Mouse (Mus musculus) lung, adult 2 months (tissue): ENCODE measurements at regions not wholly inside any gene's neighbourhood (a gene's known extent, or its start where the extent isn't known, plus 50 kb on each side); places are given as distances from the start of the nearest gene placed in this dataset.

Source experiments
- CTCF ChIP-seq: fragments of 200-500 bp; IDR thresholded peaks from 2 replicates; pipeline ENCODE4 v1.5.1; 2011; ENCODE audit warnings: mild to moderate bottlenecking, low read length, control low read depth; ENCODE audit not compliant: insufficient read depth
- POLR2A ChIP-seq: fragments of 200-500 bp; IDR thresholded peaks from 2 replicates; pipeline ENCODE4 v1.6.1; 2011; ENCODE audit warnings: low read depth, mild to moderate bottlenecking, control low read depth, low read length, borderline replicate concordance; ENCODE audit errors: extremely low read depth

DNA sequence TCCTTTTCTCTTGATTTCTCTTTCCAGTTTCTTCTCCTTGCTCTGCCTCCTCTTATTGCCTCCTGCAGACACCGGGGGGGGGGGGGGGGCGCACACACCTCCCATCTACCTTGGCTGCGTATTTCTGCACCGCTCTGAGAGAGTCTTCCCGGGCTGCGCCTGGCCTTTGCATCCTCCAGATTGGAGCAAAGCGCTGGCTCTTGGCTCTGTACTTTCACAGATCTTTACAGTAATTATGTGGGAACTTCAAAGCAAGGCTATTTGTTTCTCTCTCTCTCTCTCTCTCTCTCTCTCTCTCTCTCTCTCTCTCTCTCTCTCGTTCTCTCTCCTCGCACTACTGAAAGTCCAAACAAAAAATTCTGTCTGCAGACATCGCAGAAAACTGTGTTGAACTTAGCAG is 317.4 kb downstream of the Med13l start:
- TF ChIP-seq CTCF (no peak), POLR2A (no peak)
